ENCODE assay signal across 19 mouse cellular contexts in genomic region chr4:31941616-31942015, GRCm38 (mm10). TPM values are rescaled to one million over a fixed set of nuclear protein-coding genes. Genes with fewer than 3 reads are reported as not detected.
DNase-seq lines count a peak whose midpoint lies in the region; ATAC-seq and TF ChIP-seq lines count a peak whose summit lies in the region.
"Had no signal": no experiment of that assay in that cellular context is flagged by ENCODE, and none has a peak within 500 bp of the region (broad histone marks: within the 10 kb centered on the region; RNA-seq: fewer than 3 reads in every experiment).

No protein-coding gene starts in this region.

- no peak for TF ChIP-seq CTCF in G1E (IDR thresholded peaks at IDR 0.05; ENCODE audit: low read depth, low read length)
- no peak for TF ChIP-seq CTCF in thymus, adult 2 months (IDR thresholded peaks at IDR 0.05; ENCODE audit: borderline replicate concordance, control insufficient read depth, extremely low read depth, insufficient read depth, low read length, poor library complexity)

- H3K9ac ChIP-seq in kidney, embryonic 15.5 days = no peak overlapping the region
- H3K9ac ChIP-seq: embryonic facial prominence, embryonic 13.5 days; hindbrain, embryonic 14.5 days; liver, postnatal 0 days had no signal

- H3K4me1 ChIP-seq in kidney, embryonic 15.5 days = peaks cover 18% of the 10 kb centered on the region
- H3K4me1 ChIP-seq in G1E (ENCODE audit: insufficient read depth, low read depth, low read length) = peaks cover 4% of the 10 kb centered on the region; the same call in 1 of the 2 replicates
- 0 out of 2 replicates have a peak, but pooled peaks cover 2% of the 10 kb centered on the region for H3K4me1 ChIP-seq in thymus, adult 2 months (replicated peaks; ENCODE audit: control insufficient read depth, insufficient read depth, low read length)

- H3K4me2 ChIP-seq in kidney, embryonic 15.5 days = no peak overlapping the region
- H3K4me2 ChIP-seq: embryonic facial prominence, embryonic 13.5 days; hindbrain, embryonic 14.5 days had no signal

- no peaks in the 10 kb centered on the region for H3K36me3 ChIP-seq in kidney, embryonic 15.5 days
- no peaks in the 10 kb centered on the region for H3K36me3 ChIP-seq in G1E (replicated peaks)
- H3K36me3 ChIP-seq in thymus, adult 2 months (ENCODE audit: control insufficient read depth, insufficient read depth, low read length) = no peaks in the 10 kb centered on the region
- H3K36me3 ChIP-seq: embryonic facial prominence, embryonic 13.5 days; forebrain, embryonic 10.5 days had no signal

- DNase-seq in kidney, postnatal 10 days = peak; percentile 41
- DNase-seq in 416B (ENCODE audit: low read depth) (peak; percentile 84), G1E (ENCODE audit: low spot score) (no peak)
- DNase-seq in fibroblast of lung, adult 2 months (ENCODE audit: low read depth) = peak; percentile 35
- DNase-seq in spleen, adult 18-20 months = no peak
- DNase-seq in thymus, adult 2 months = no peak
- DNase-seq: adrenal gland, adult 2 months; cerebellum, adult 11-12 months; gastrocnemius, postnatal 10 days; liver; liver, postnatal 0 days; lung, postnatal 36 days; right cerebral cortex, adult 18-20 months had no signal

- no peak overlapping the region for H3K27ac ChIP-seq in kidney, embryonic 15.5 days
- no peak overlapping the region for H3K27ac ChIP-seq in thymus, adult 2 months (ENCODE audit: control insufficient read depth, insufficient read depth, low read length)
- H3K27ac ChIP-seq: embryonic facial prominence, embryonic 13.5 days; forebrain, embryonic 10.5 days; hindbrain, embryonic 14.5 days had no signal

- no peak overlapping the region for H3K4me3 ChIP-seq in kidney, embryonic 15.5 days (replicated peaks)
- H3K4me3 ChIP-seq in G1E (ENCODE audit: low read depth, low read length) = no peak overlapping the region
- H3K4me3 ChIP-seq in thymus, adult 2 months (ENCODE audit: control insufficient read depth, insufficient read depth, low read length) = no peak overlapping the region
- H3K4me3 ChIP-seq: embryonic facial prominence, embryonic 13.5 days; forebrain, embryonic 10.5 days had no signal

- no peaks in the 10 kb centered on the region for H3K9me3 ChIP-seq in kidney, embryonic 15.5 days (replicated peaks)
- H3K9me3 ChIP-seq in G1E (replicated peaks) = no peaks in the 10 kb centered on the region
- H3K9me3 ChIP-seq: embryonic facial prominence, embryonic 13.5 days; forebrain, embryonic 10.5 days had no signal

- TF ChIP-seq POLR2A in thymus, adult 2 months (IDR thresholded peaks at IDR 0.05; ENCODE audit: control insufficient read depth, extremely low read depth, insufficient read depth, low read length, poor library complexity) = no peak

- H3K27me3 ChIP-seq in kidney, embryonic 15.5 days = no peaks in the 10 kb centered on the region
- H3K27me3 ChIP-seq in G1E (ENCODE audit: insufficient read depth, low read length) = peaks cover 14% of the 10 kb centered on the region
- H3K27me3 ChIP-seq in thymus, adult 2 months (ENCODE audit: control insufficient read depth, insufficient read depth, low read length) = peaks cover 8% of the 10 kb centered on the region; the same call in 1 of the 2 replicates
- H3K27me3 ChIP-seq: embryonic facial prominence, embryonic 13.5 days had no signal

- no peak for ATAC-seq in kidney, embryonic 15.5 days (replicated peaks; ENCODE audit: low FRiP score)
- ATAC-seq in G1E (ENCODE audit: extremely low read depth, insufficient number of reproducible peaks, low FRiP score, poor library complexity, severe bottlenecking) = peak; percentile 28; the same call in 1 of the 2 replicates
- ATAC-seq: intestine, embryonic 16.5 days; liver, postnatal 0 days; midbrain, embryonic 16.5 days had no signal

- 41% methylated on average over 4 of the region's 4 CpGs for WGBS in kidney, embryonic 15.5 days
- WGBS in thymus, adult 2 months = 55% methylated on average over 4 of the region's 4 CpGs

RNA-seq across cellular contexts. Expression of gene Map3k7, which starts 22.3 kb away (rescaled TPM):
- 32.7 and 35.4 TPM in 2 replicates for polyA plus RNA-seq in kidney, embryonic 15.5 days (2015; fragmentation: Nextera tagmentation; extraction: Ambion mirVana)
- total RNA-seq in G1E (2014; fragmentation: Nextera tagmentation) = 58.6 and 59.9 TPM in 2 replicates
- 37.4 and 39.6 TPM in 2 replicates for total RNA-seq in G1E (2017)
- polyA plus RNA-seq in G1E (2012) = 3.7 and 4.9 TPM in 2 replicates
- 74.2 and 74.5 TPM in 2 replicates for polyA plus RNA-seq in thymus, adult 2 months (2012; rRNA removed)

Comparison
In these comparisons a context has a peak if more than half of its experiments do, and no peak if none do; other contexts are left out.
1. DNase-seq: peak in kidney, postnatal 10 days (single experiment), 416B (single experiment) and fibroblast of lung, adult 2 months (single experiment); none in G1E (single experiment), spleen, adult 18-20 months (0 of 2) and thymus, adult 2 months (single experiment).